Mouse (Mus musculus) heart, postnatal 4 days (tissue): ENCODE measurements at regions not wholly inside any gene's neighbourhood (a gene's known extent, or its start where the extent isn't known, plus 50 kb on each side); places are given as distances from the start of the nearest gene placed in this dataset.

ENCODE experiments used
- DNase-seq: peaks from one replicate; pipeline ENCODE4 v3.0.0; 2021

GRCm38 (mm10) chr14:24631994-24632393 is 145.1 kb downstream of the Rps24 start:
- DNase-seq = no peak

- no peak for DNase-seq
Observed at GRCm38 (mm10) chr14:24641853-24642252, 154.9 kb downstream of the Rps24 start.

DNA sequence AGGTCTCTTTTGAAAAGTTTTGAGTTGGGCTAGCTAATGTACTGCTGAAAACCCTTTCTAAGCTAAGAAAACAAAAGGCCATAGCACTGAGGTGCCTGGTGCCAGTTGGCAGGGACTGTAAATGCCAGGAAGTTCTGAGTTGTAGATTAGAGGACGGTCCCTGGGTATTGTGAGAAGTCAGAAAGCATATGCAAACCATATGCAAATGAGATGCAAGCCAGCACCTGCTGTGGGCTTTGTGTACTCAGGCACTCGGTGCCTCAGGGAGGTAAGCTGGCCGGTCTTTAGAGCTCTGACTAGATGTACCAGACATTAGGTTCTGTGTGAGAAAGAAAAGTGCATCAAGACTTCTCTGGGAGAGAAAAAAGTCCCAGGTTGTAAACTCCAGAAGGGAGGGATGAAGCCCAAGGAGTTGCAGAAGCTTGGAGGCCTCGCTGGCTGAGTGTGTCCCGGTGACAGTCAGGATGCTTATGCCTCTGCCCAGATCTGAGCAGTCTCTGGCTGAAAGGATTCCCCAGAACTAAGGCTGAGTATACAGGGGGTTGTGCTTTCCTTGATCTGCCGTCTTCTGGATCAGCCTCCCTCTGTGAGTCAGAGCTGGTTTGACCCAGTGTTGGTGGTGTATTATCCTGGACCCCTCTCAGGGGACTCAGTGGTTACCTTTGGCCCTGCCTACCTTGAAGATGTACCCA is 157.3 kb downstream of the Rps24 start:
- no peak for DNase-seq

DNA sequence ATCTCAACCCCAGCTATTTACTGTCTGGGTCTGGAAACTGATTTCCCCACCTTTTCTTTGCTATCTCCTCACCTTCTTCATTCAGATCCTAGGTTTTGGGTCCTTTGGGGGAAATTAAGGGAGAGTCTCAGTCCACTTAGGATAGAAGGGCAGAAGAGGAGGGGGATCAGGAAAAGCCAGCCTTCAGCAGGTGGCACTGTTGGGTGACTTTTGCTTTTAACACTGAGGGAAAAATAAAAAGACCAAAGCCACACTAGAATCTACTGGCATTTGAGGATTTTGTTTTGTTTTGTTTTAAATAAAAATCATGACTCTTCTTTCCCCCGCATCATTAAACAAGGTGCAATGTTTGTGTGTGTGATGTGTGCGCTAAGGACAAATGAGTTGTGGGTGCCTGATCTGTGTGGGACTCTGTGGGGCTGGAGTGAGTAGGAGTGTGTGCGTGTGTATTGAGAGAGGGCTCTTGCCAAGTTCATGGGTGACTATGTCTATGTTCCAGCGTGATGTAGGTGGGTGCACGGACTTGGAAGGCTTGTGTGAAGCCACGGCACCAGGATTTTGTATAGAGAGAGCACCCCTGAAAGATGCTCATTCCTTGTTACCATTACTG is 159.4 kb downstream of the Rps24 start:
- DNase-seq = peak; percentile 35

DNA sequence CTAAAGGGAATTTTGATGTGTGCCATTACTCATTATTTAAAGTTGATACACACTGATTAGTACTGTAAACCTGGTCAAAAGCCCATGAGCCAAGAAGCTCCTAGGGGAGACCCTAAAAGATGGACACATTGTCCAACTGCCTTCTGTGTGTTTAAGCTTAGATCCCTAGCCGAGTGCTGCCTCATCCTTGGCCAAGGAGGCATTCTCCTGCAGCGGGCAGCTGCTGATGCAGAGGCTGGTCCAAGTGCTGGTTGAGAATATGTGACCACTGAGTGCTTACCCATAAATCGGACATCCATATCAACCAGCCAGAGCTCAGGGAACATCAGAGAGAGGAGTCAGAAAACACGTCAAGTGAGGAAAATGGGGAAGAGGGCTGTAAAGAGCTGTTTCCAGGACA is 160.8 kb downstream of the Rps24 start:
- DNase-seq = no peak

GRCm38 (mm10) chr14:24650195-24650901 is 163.4 kb downstream of the Rps24 start:
- DNase-seq = peak; percentile 31

GRCm38 (mm10) chr14:24650902-24651270 is 164.0 kb downstream of the Rps24 start:
- DNase-seq = no peak

GRCm38 (mm10) chr14:24652591-24652990 is 165.7 kb downstream of the Rps24 start:
- DNase-seq = no peak

- DNase-seq = peak; percentile 56
Observed at GRCm38 (mm10) chr14:24655580-24655979, 168.7 kb downstream of the Rps24 start.

DNA sequence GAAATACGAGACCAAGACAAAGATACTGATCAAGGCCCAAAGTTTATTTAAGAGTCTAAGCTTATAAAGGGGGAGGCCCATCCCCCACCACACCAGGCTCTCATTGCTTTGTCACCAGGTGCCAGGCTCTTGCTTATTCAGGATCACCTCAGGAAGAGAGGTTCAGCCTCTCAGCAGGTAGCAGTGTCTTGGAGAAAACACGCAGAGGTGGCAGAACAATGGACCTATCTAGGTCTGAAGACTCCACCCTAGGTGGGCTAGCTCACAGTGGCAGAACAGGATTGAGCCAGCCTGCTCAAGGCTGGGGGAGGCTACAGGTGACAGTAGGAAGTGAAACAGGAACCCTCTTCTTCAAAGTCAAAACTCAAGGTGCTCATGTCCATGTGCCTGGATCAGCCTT is 174.9 kb downstream of the Rps24 start:
- no peak for DNase-seq

GRCm38 (mm10) chr14:24665210-24665609 is 178.3 kb downstream of the Rps24 start:
- DNase-seq = no peak
